Mouse (Mus musculus): ENCODE measurements around the gene Psme2. TPM values are rescaled to one million over a fixed set of nuclear protein-coding genes. Genes with fewer than 3 reads are reported as not detected.

The Psme2 gene
- total RNA-seq (2014; rRNA removed): 62.8 and 69.6 TPM in 2 replicates
- polyA plus RNA-seq (2015; fragmentation: Nextera tagmentation; extraction: Ambion mirVana): 157 and 184 TPM in 2 replicates

DNA sequence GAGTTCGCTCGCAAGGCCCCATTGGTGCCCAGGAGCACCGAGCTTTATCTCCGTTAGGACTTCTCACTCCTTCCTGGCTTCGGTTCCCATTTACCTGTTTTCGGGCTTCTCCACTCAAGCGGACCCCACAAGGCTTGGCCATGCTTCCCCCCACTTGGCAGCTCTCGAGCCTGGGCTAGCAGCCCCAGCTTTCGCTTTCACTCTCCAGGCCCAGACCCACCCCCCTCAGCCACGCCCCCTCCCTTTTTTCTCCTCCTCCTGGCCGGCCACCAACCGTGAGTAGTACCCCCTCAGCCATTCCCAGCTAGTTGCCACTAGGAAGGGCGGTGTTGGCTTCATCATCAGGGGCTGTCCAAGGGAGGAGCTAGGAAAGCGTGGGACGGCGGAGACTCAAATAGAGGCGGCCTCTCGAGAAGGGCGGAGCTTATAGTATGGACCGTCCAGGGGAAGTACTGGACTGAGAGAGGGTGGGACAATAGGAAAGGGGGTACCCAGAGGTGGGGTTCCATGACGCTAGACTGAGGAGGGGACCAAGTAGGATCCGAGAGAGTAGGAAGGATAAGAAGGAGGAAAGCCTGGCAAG, at the start of gene Psme2:
Gene Psme2, minus strand, starts transcription at position 366 of the 583 bp plus-strand sequence.
- DNase-seq (ENCODE audit: low spot score) (peak; percentile 98), ATAC-seq (ENCODE audit: low FRiP score) (peak; percentile 94)
- Histone ChIP-seq H3K9me3 (ENCODE audit: low read length) (no peaks in the 10 kb centered on the region), H3K4me2 (ENCODE audit: low read depth, low read length, poor library complexity, severe bottlenecking) (peak within 1 kb of the TSS; percentile 94), H3K9ac (replicated peaks; ENCODE audit: low read length, poor library complexity, severe bottlenecking) (peak within 1 kb of the TSS; percentile 83), H3K4me1 (ENCODE audit: insufficient read depth, low read length) (peaks cover 9% of the 10 kb centered on the region; the same call in 1 of the 2 replicates), H3K27ac (ENCODE audit: low read depth, low read length) (peak within 1 kb of the TSS; percentile 84), H3K27me3 (ENCODE audit: insufficient read depth, low read length) (no peaks in the 10 kb centered on the region), H3K4me3 (ENCODE audit: low read depth, low read length) (peak within 1 kb of the TSS; percentile 80), H3K36me3 (ENCODE audit: insufficient read depth, low read length) (peaks cover 27% of the 10 kb centered on the region)
- TF ChIP-seq CTCF (IDR thresholded peaks at IDR 0.05): peak; percentile 25; the same call in 1 of the 2 replicates
- whole genome bisulfite sequencing: 1% methylated on average over 22 of the region's 22 CpGs

DNA sequence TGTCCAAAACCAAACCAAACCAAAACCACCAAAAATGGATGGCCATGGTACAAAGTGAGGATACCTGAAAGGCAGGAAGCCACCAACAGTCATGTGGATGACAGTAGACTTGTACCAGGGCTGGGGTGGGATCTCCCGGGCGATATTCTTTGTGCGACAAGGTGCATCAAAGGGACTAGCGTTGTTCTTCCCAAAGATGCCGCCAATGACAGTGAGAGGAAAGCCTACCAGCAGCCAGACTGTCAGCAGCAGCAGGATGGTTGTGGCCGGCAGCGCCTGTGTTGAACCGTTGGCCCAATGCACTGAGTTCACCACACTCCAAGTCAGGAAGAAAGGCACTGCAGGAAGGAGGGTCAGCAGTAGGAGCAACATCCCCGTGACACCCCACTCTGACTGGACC, 46.9 kb upstream of the Psme2 start, which contains the start of gene Gm49378:
Gene Gm49378, minus strand, starts transcription at position 101 of the 400 bp plus-strand sequence.
- Histone ChIP-seq H3K4me3 (ENCODE audit: low read depth, low read length) (no peak within 1 kb of the TSS), H3K27ac (ENCODE audit: low read depth, low read length) (no peak within 1 kb of the TSS), H3K4me2 (ENCODE audit: low read depth, low read length, poor library complexity, severe bottlenecking) (no peak within 1 kb of the TSS), H3K9ac (replicated peaks; ENCODE audit: low read length, poor library complexity, severe bottlenecking) (no peak within 1 kb of the TSS), H3K36me3 (ENCODE audit: insufficient read depth, low read length) (peaks cover 42% of the 10 kb centered on the region), H3K27me3 (ENCODE audit: insufficient read depth, low read length) (no peaks in the 10 kb centered on the region), H3K9me3 (ENCODE audit: low read length) (no peaks in the 10 kb centered on the region), H3K4me1 (ENCODE audit: insufficient read depth, low read length) (peaks cover 6% of the 10 kb centered on the region; the same call in 1 of the 2 replicates)
- ATAC-seq (ENCODE audit: low FRiP score) (no peak), DNase-seq (ENCODE audit: low spot score) (no peak)
- no peak for TF ChIP-seq CTCF (IDR thresholded peaks at IDR 0.05)
- WGBS: 95% methylated on average over 9 of the region's 9 CpGs

DNA sequence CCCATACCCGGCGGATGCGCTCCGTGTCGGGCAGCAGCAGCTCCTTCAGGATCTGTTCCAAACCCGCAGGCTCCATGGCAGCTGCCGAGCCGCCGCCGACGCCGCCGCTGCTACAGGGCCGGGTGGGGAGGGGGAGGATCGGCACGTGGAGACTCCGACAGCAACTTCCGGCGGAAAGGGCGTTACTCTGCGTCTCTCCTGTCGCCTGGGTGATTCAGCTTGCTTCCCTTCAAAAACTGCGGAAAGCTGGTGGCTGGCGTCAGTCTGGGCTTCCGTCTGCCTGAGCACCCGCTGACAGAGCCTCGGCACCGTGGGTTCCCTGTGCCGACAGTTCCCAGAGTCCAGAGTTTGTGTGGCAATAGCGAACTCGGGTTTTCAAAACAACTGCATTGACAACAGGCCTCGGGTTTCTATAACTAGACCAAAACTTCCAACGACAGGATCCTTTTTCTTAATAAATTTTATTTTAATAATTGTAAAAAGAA, 44.7 kb upstream of the Psme2 start, which contains the start of gene Ipo4:
Gene Ipo4, minus strand, starts transcription at position 435 of the 485 bp plus-strand sequence.
- WGBS: 2% methylated on average over 33 of the region's 33 CpGs
- TF ChIP-seq CTCF (IDR thresholded peaks at IDR 0.05): no peak
- peak; percentile 95 for DNase-seq (ENCODE audit: low spot score)
- H3K4me1 ChIP-seq (ENCODE audit: insufficient read depth, low read length): peaks cover 6% of the 10 kb centered on the region; the same call in 1 of the 2 replicates
- H3K9me3 ChIP-seq (ENCODE audit: low read length): no peaks in the 10 kb centered on the region
- peak; percentile 88 for ATAC-seq (ENCODE audit: low FRiP score)
- peak within 1 kb of the TSS; percentile 80 for H3K9ac ChIP-seq (replicated peaks; ENCODE audit: low read length, poor library complexity, severe bottlenecking)
- H3K36me3 ChIP-seq (ENCODE audit: insufficient read depth, low read length): peaks cover 56% of the 10 kb centered on the region
- H3K27me3 ChIP-seq (ENCODE audit: insufficient read depth, low read length): no peaks in the 10 kb centered on the region
- H3K4me3 ChIP-seq (ENCODE audit: low read depth, low read length): peak within 1 kb of the TSS; percentile 71
- H3K27ac ChIP-seq (ENCODE audit: low read depth, low read length): peak within 1 kb of the TSS; percentile 63
- peak within 1 kb of the TSS; percentile 91 for H3K4me2 ChIP-seq (ENCODE audit: low read depth, low read length, poor library complexity, severe bottlenecking)

DNA sequence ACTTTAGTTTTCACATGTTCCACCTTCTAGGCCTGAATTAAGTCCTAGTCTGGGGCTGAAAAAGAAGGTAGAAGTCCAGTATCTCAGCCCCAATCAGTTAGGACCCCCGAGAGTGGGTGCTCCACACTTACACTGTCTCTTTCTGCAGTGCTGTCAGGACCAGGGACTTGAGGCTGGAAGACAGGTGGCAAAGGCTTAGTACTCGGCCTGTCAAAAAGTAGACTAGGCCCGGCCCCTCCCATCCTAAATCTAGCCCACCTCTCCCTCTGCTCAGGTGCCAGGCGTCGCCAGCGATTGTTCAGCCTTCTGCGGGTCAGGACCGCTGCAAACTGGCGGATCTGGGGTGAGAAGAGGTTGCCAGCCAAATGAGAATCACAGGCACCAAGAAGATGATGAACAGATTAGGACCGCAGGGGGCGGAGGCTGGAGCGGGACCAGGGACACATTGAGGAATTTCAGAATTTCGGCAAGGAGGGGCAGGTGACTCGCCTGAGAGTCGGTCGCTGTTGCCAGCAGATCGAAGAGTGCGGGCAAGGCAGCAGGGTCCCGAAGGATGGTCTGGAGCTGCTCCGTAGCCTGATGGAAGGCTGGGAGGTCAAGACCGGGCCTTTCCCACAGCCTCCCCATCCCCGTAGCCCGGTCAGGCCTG, 44.1 kb upstream of the Psme2 start:
- Histone ChIP-seq H3K9ac (replicated peaks; ENCODE audit: low read length, poor library complexity, severe bottlenecking) (peak overlapping the region; percentile 80), H3K4me3 (ENCODE audit: low read depth, low read length) (peak overlapping the region; percentile 71), H3K36me3 (ENCODE audit: insufficient read depth, low read length) (peaks cover 56% of the 10 kb centered on the region), H3K27me3 (ENCODE audit: insufficient read depth, low read length) (no peaks in the 10 kb centered on the region), H3K27ac (ENCODE audit: low read depth, low read length) (peak overlapping the region; percentile 63), H3K4me1 (ENCODE audit: insufficient read depth, low read length) (peaks cover 6% of the 10 kb centered on the region; the same call in 1 of the 2 replicates), H3K4me2 (ENCODE audit: low read depth, low read length, poor library complexity, severe bottlenecking) (peak overlapping the region; percentile 91), H3K9me3 (ENCODE audit: low read length) (no peaks in the 10 kb centered on the region)
- ATAC-seq (ENCODE audit: low FRiP score) (peak; percentile 60), DNase-seq (ENCODE audit: low spot score) (peak; percentile 37)
- no peak for TF ChIP-seq CTCF (IDR thresholded peaks at IDR 0.05)
- 2% methylated on average over 22 of the region's 23 CpGs for WGBS

DNA sequence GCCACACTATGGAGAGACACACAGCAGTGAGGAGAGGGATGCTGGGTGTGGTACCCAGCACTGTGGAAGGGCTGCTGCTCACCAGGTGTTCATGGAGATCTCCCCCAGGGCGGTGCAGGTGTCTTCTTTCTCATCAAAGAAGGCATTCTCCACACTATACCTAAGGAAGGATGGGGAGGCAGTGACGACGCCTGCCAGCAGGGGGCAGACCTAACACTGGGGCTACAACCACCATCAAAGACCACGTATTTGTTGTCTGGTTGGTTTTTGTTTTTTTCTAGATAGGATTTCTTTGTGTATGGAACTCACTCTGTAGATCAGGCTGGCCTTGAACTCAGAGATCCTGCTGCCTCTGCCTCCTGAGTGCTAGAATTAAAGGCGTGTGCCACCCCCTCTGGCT, 38.4 kb upstream of the Psme2 start:
- Histone ChIP-seq H3K4me1 (ENCODE audit: insufficient read depth, low read length) (no peaks in the 10 kb centered on the region; the same call in 1 of the 2 replicates), H3K9ac (replicated peaks; ENCODE audit: low read length, poor library complexity, severe bottlenecking) (no peak overlapping the region), H3K4me3 (ENCODE audit: low read depth, low read length) (no peak overlapping the region), H3K4me2 (ENCODE audit: low read depth, low read length, poor library complexity, severe bottlenecking) (no peak overlapping the region), H3K9me3 (ENCODE audit: low read length) (no peaks in the 10 kb centered on the region), H3K27me3 (ENCODE audit: insufficient read depth, low read length) (no peaks in the 10 kb centered on the region), H3K36me3 (ENCODE audit: insufficient read depth, low read length) (peaks cover 89% of the 10 kb centered on the region), H3K27ac (ENCODE audit: low read depth, low read length) (no peak overlapping the region)
- TF ChIP-seq CTCF (IDR thresholded peaks at IDR 0.05): peak; percentile 67
- DNase-seq (ENCODE audit: low spot score): no peak
- ATAC-seq (ENCODE audit: low FRiP score): no peak
- WGBS: 55% methylated on average over 5 of the region's 5 CpGs
